Mouse (Mus musculus): ENCODE data around the gene Sh3bgrl3. TPM values are rescaled to one million over a fixed set of nuclear protein-coding genes. Genes with fewer than 3 reads are reported as not detected.

The Sh3bgrl3 gene
- total and polyA plus RNA-seq, 3 experiments = 128 to 362 (median 153) TPM

DNA sequence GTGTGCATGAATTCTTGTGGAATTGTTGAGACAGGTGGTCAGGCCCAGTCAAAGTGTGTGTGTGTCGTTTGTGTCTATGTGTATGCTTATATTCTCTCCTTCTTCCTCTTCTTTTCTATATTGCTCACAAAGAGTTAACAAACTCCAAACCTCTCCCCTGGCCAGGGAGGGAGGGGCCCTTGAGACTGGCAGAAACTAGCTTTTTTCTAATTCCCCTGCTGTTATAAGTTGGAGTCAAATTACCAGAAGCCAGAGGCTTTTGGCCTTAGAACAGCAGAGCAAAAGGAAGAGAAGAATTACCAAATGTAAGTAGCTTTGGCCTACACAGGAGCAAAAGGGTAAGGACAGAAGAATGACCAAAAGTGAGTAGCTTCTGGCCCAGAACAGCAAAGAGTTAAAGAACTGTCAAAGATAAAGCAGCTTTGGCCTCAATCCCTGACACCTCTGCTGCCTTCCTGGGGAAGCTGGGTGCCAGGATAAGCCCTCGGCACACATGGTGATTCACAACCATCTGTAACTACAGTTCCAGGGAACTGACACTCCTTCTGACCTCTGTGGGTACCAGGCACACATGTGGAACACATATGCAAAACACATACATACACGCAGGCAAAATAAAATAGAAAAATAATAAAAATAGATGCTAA lies 7.8 kb upstream of the Sh3bgrl3 start:
- Histone ChIP-seq H3K9me3 (replicated peaks; ENCODE audit: low read length) (no peaks in the 10 kb centered on the region), H3K9ac (ENCODE audit: insufficient read depth, low read depth) (no peak overlapping the region), H3K4me1 (ENCODE audit: control insufficient read depth in 1 of 2, insufficient read depth in 2 of 2) (no peaks in the 10 kb centered on the region), H3K27me3 (replicated peaks) (no peaks in the 10 kb centered on the region), H3K27ac (ENCODE audit: insufficient read depth, low read depth) (no peak overlapping the region), H3K36me3 (replicated peaks in 1 of 2; ENCODE audit: control insufficient read depth in 1 of 2, insufficient read depth in 1 of 2, low read length in 1 of 2) (peaks cover 22 to 71% of the 10 kb centered on the region in 2 experiments), H3K4me2 (ENCODE audit: insufficient read depth, low read depth, poor library complexity, severe bottlenecking) (no peak overlapping the region), H3K4me3 (replicated peaks in 1 of 3; ENCODE audit: low read depth in 2 of 3, low read length in 2 of 3, poor library complexity in 1 of 3) (no peak overlapping the region), H3K79me2 (replicated peaks; ENCODE audit: control insufficient read depth, extremely low read depth, insufficient read depth, poor library complexity, severe bottlenecking) (no peaks in the 10 kb centered on the region)
- dilution Hi-C loops (cut with MboI; ENCODE audit: extremely low pct_ligation_motif_present, extremely low pct_unique_long_range_greater_than_20kb, low sequenced_read_pairs) = no loop called here
- DNase-seq (ENCODE audit: extremely low read depth) = no peak
- in situ Hi-C loops (cut with MboI; ENCODE audit: low pct_ligation_motif_present, low pct_unique_long_range_greater_than_20kb, low sequenced_read_pairs) = loop anchor here (10.0 kb wide), 1 partner anchor 48 kb away; the partner anchor contains the start of gene Cep85
- TF ChIP-seq USF2 (conservative IDR thresholded peaks at IDR 0.05; ENCODE audit: low read depth, low read length) = no peak
- no peak for TF ChIP-seq RCOR1 (conservative IDR thresholded peaks at IDR 0.05; ENCODE audit: low read depth, low read length)
- no peak for TF ChIP-seq RAD21 (IDR thresholded peaks at IDR 0.05; ENCODE audit: low read depth, low read length)
- no peak for TF ChIP-seq MAX (IDR thresholded peaks at IDR 0.05; ENCODE audit: low read length)
- no peak for TF ChIP-seq HCFC1 (IDR thresholded peaks at IDR 0.05; ENCODE audit: low read depth, low read length)

DNA sequence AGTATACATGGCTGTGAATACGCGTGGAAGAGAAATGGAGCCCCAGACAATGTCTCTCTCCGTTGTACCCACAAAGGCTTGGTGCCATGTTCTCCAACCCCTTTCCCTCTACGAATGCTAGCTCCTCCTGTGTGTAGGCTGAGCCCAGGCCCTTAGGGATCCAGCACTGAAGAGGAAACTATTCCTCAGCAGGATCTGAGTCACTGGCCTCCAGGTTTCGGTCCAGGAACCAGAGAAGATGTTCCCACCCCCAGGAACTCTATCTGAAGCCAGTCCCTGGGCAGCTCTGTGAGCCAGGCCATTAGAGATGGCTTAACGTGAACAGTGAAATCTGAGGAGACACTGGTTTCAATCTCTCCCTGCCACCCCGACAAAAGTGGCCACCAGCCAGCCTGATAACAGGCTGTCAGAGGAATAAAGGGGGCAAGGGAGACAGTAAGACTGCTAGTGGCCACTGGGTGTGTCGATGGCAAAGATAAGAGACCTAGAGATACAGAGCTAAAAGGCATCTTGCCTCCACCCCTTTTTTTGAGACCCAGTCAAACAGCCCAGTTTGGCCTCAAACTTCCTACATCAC lies 4.0 kb upstream of the Sh3bgrl3 start:
- H3K4me3 ChIP-seq (replicated peaks in 1 of 3; ENCODE audit: low read depth in 2 of 3, low read length in 2 of 3, poor library complexity in 1 of 3) = no peak overlapping the region
- H3K9ac ChIP-seq (ENCODE audit: insufficient read depth, low read depth) = no peak overlapping the region
- H3K4me1 ChIP-seq (ENCODE audit: control insufficient read depth in 1 of 2, insufficient read depth in 2 of 2) = peaks cover 6 to 17% of the 10 kb centered on the region in 2 experiments
- H3K27me3 ChIP-seq (replicated peaks) = no peaks in the 10 kb centered on the region
- no peaks in the 10 kb centered on the region for H3K9me3 ChIP-seq (replicated peaks; ENCODE audit: low read length)
- H3K79me2 ChIP-seq (replicated peaks; ENCODE audit: control insufficient read depth, extremely low read depth, insufficient read depth, poor library complexity, severe bottlenecking) = peaks cover 6% of the 10 kb centered on the region; the same call in 1 of the 2 replicates
- DNase-seq (ENCODE audit: extremely low read depth) = no peak
- H3K36me3 ChIP-seq (replicated peaks in 1 of 2; ENCODE audit: control insufficient read depth in 1 of 2, insufficient read depth in 1 of 2, low read length in 1 of 2) = peaks cover 20 to 77% of the 10 kb centered on the region in 2 experiments
- in situ Hi-C loops (cut with MboI; ENCODE audit: low pct_ligation_motif_present, low pct_unique_long_range_greater_than_20kb, low sequenced_read_pairs) = loop anchor here (10.0 kb wide), 1 partner anchor 52 kb away; the partner anchor contains the start of gene Cep85
- dilution Hi-C loops (cut with MboI; ENCODE audit: extremely low pct_ligation_motif_present, extremely low pct_unique_long_range_greater_than_20kb, low sequenced_read_pairs) = no loop called here
- no peak overlapping the region for H3K4me2 ChIP-seq (ENCODE audit: insufficient read depth, low read depth, poor library complexity, severe bottlenecking)
- H3K27ac ChIP-seq (ENCODE audit: insufficient read depth, low read depth) = no peak overlapping the region
- TF ChIP-seq JUN (IDR thresholded peaks at IDR 0.05; ENCODE audit: insufficient read depth, low read depth, low read length) = no peak
- TF ChIP-seq ELF1 (IDR thresholded peaks at IDR 0.05; ENCODE audit: low read depth, low read length) = no peak
- no peak for TF ChIP-seq EP300 (IDR thresholded peaks at IDR 0.05; ENCODE audit: low read length)
- TF ChIP-seq CHD1 (IDR thresholded peaks at IDR 0.05; ENCODE audit: low read depth, low read length) = no peak
- TF ChIP-seq SMC3 (IDR thresholded peaks at IDR 0.05; ENCODE audit: low read depth, low read length) = no peak
- no peak for TF ChIP-seq GABPA (IDR thresholded peaks at IDR 0.05; ENCODE audit: insufficient replicate concordance, low read depth, low read length)
- TF ChIP-seq CHD2 (IDR thresholded peaks at IDR 0.05; ENCODE audit: low read length) = no peak

All from CH12.LX (cell line).